Mouse (Mus musculus) left cerebral cortex, adult 18-20 months (tissue): ENCODE measurements at regions not wholly inside any gene's neighbourhood (a gene's known extent, or its start where the extent isn't known, plus 50 kb on each side); places are given as distances from the start of the nearest gene placed in this dataset.
A peak's percentile ranks its signal among the peaks of the same experiment; 100 is the strongest.

ENCODE experiments used
- DNase-seq, 2 experiments: peaks; one replicate each; pipeline ENCODE4 v3.0.0; 2021 to 2022; ENCODE audit warnings: low spot score in 2 of 2, mixed read lengths in 1 of 2

- DNase-seq, result no peak
These were observed 80.9 kb downstream of the Tmem212 start for GRCm38 (mm10) chr3:27815201-27815695.

GRCm38 (mm10) chr3:27804271-27804670 lies 91.9 kb downstream of the Tmem212 start:
- DNase-seq, result no peak

GRCm38 (mm10) chr3:27791633-27791951 lies 80.5 kb upstream of the Fndc3b start:
- DNase-seq, result no peak

GRCm38 (mm10) chr3:27790932-27791632 lies 80.0 kb upstream of the Fndc3b start:
- no peak for DNase-seq

GRCm38 (mm10) chr3:27783926-27784325 lies 72.8 kb upstream of the Fndc3b start:
- DNase-seq, result no peak

GRCm38 (mm10) chr3:27783476-27783875 lies 72.4 kb upstream of the Fndc3b start:
- no peak for DNase-seq

- DNase-seq, result peak; percentile 28 to 35
These were observed 71.1 kb upstream of the Fndc3b start for GRCm38 (mm10) chr3:27782056-27782765.

- no peak for DNase-seq
These were observed 68.8 kb upstream of the Fndc3b start for GRCm38 (mm10) chr3:27779892-27780291.

- DNase-seq, result no peak
These were observed 66.6 kb upstream of the Fndc3b start for GRCm38 (mm10) chr3:27777751-27778150.

- DNase-seq, result no peak
These were observed 62.1 kb upstream of the Fndc3b start for GRCm38 (mm10) chr3:27773176-27773575.

- no peak for DNase-seq
These were observed 58.3 kb upstream of the Fndc3b start for GRCm38 (mm10) chr3:27769438-27769837.

GRCm38 (mm10) chr3:27767188-27767587 lies 56.1 kb upstream of the Fndc3b start:
- no peak for DNase-seq

GRCm38 (mm10) chr3:27766421-27766820 lies 55.3 kb upstream of the Fndc3b start:
- DNase-seq, result no peak

GRCm38 (mm10) chr3:27765929-27766328 lies 54.8 kb upstream of the Fndc3b start:
- peak; percentile 15 to 33 for DNase-seq

- no peak for DNase-seq
These were observed 53.4 kb upstream of the Fndc3b start for GRCm38 (mm10) chr3:27764556-27764955.

- no peak for DNase-seq
These were observed 49.9 kb upstream of the Fndc3b start for GRCm38 (mm10) chr3:27761031-27761430.
